Mouse (Mus musculus) ZHBTc4 (cell line): ENCODE measurements around the gene Tfcp2.
A peak's percentile ranks its signal among the peaks of the same experiment; 100 is the strongest.
"Not testable (repeated sequence)": the region's sequence is repeated elsewhere in the genome, so short reads cannot be mapped to it uniquely, and the experiment has no call there.

Experiments
- DNase-seq: peaks from one replicate; pipeline ENCODE4 v3.0.0-alpha.2; 2011; ENCODE audit warnings: low read depth, low spot score

Tfcp2 gene

GRCm38 (mm10) chr15:100556378-100556777 is 4.6 kb upstream of the Tfcp2 start:
- no peak for DNase-seq

DNA sequence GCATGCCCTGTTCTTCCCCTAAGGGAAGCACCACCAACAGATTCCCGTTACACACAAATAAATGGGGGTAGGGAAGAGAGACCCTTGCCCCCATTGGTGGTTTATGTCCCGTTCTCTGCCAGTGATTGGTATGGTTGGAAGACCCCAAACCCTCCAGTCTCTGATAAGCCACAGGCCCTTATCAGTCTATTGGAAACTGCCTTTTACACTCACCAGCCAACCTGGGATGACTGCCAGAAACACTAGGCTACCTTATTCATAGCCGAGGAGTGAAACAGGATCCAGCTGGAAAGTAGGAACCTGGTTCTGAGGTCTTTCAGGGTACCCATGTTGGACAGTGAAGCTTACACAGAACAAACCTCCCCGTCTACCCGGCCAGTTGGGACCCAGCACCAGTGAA is 4.2 kb upstream of the Tfcp2 start:
- DNase-seq: no peak

- DNase-seq: no peak
These were observed 1.5 kb downstream of the Tfcp2 start for GRCm38 (mm10) chr15:100550280-100550679.

GRCm38 (mm10) chr15:100543651-100544030 is 8.2 kb downstream of the Tfcp2 start:
- not testable (repeated sequence) for DNase-seq

- DNase-seq: not testable (repeated sequence)
These were observed 8.7 kb downstream of the Tfcp2 start for GRCm38 (mm10) chr15:100542876-100543650.

- DNase-seq: peak; percentile 44
These were observed 10.4 kb downstream of the Tfcp2 start for GRCm38 (mm10) chr15:100541426-100541825.

GRCm38 (mm10) chr15:100541001-100541400 is 10.8 kb downstream of the Tfcp2 start:
- peak; percentile 82 for DNase-seq

GRCm38 (mm10) chr15:100539411-100539810 is 12.4 kb downstream of the Tfcp2 start:
- no peak for DNase-seq

DNA sequence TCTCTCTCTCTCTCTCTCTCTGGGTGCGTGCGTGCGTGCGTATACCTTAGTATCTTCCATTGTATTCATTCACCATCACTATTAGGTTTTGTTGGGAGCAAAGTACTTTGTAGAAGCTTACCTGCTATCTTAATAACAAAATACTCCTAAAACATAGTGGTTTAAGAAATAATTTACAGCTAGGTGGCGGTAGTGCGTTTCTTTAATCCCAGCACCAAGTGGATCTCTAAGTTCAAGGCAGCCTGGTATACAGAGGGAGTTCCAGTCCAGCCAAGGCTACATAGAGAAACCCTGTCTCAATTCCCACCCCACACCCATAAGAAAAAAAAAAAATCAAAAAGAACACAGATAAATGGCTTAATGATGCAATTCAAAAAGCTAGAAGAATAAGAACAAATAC is 13.9 kb downstream of the Tfcp2 start:
- peak; percentile 74 for DNase-seq

DNA sequence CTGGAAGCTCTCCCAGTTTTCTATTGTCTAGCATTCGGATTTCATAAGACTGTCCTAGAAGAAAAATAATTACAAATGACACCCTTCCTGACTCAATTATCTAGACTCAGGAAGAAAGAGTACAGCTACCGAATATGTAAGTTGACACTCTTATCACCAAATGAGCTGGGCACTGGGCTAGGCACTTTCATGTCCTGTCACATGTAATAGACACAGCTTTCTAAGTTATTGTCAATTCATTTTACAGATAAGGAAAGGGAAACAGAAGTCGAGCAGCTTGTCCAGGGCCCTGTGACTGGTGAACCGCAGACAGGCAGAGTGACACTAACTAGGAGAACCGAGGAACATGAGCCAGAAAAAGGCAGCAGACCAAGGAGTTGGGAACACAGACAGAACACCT is 23.9 kb downstream of the Tfcp2 start:
- DNase-seq: no peak

DNA sequence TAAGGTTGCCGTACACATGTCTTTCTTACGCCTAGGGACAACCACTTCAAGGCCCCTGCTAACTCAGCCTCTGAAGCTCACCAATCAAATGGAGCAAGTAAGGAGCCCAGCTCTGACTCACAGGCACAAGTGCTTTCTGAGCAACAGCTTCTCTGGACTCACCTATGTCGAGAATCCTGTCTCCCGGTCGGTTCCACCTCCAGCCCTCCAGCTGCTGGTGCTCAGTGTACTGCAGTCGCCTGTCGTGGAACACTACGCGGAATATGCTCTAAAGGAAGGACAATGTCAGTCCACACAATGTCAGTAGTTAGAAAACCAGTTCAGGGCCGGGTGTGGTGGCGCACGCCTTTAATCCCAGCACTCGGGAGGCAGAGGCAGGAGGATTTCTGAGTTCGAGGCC is 26.4 kb downstream of the Tfcp2 start:
- peak; percentile 39 for DNase-seq

DNA sequence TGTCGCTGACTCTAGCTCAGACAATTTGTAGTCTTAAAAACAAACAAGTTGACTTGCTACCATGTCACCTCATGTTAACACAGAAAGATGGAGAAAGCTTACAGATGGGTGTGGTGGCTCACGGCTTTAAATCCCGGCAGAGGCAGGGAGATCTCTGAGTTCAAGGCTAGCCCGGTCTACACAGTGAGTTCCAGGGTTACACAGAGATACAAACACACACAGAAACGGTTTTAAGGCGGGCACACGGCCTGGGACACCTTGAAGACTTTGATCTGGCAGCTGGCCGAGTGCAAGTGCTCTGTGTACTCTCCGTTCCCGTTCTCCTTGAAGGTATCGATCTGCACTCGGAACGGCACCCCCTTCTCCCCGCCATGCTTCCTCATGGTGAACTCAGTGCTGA is 31.5 kb downstream of the Tfcp2 start:
- no peak for DNase-seq

DNA sequence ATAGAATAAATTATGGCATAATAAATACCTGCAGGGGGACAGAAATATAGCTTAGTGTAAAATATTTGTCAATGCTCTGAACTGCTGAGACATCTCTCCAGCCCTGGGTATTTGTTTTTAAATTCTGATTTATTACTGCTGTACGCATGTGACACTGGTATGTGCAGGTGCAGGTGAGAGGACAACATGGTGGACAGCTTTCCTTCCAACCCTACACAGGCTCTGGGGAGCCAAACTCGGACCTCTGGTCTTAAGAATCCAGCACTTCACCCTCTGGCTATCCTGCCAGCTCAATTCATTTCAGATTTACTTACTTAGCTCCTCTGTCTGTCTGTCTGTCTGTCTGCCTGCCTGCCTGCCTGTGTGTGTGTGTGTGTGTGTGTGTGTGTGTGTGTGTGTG is 36.7 kb downstream of the Tfcp2 start:
- no peak for DNase-seq

DNA sequence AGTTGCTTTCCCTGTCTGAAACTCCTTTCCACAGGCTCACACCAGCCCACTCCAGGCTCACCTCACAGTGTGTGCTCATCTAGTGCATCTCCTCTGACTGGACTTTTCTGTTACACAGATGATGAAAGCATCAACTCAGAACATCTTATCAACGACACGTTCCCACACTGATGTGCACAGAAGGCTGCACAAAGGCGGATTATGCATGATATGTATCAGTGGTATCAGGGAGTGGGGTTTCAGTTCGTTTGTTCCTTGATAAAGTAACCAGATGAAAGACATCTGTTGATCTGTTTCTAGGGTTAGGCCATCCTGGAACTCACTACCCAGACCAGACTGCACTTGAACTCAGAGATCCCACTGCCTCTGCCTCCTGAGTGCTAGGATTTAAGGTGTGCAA is 38.4 kb downstream of the Tfcp2 start:
- DNase-seq: no peak

DNA sequence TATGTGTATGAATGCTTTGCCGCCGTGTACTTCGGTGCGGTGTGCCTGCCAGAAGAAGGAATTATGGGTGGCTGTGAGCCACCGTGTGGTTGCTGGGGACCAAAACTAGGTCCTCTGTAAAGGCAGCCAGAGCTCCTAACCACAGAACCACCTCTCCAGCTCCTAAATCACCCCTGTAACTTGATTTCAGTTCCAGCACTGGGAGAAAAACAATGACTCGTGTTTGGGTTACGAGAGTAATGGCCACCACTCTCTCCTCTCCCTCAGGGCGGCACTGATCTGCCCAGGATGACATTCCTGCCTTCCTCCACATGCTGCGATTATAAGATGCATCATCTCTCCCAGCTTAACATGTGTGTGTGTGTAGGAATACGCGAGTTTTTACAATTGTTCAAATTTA is 41.7 kb downstream of the Tfcp2 start:
- DNase-seq: no peak

DNA sequence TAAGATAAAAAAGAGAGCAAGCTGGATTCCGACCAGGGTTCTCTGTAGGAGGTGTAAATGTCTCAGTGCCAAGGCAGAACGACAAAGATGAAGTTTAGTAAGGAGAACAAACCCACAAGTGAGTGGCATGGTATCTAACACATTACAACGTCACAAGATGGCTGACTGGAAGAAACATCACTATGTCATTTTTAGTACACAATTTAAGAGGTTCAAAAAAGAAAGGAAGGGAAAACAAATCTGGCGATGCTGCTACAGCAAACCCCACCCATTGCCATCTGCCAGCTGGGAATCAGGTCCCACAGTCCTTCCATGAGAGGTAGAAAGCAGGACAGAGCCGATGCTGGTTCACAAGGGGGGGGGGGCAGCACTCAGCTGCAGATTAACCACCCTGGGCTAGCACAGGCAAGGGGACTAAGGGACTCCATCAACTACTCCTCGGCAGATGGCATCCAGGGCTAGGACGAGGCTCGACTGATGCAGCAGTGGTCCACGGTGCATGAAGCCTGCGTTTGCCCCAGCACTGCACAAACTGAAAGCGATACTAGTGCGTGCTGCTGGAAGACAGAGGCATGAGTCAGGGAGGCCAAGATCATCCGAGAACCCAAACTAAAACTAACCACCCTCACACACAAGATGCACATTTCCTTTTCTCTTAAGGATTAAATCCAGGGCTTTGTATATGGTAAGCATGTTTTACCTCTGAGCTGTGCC is 43.2 kb downstream of the Tfcp2 start:
- DNase-seq: no peak

DNA sequence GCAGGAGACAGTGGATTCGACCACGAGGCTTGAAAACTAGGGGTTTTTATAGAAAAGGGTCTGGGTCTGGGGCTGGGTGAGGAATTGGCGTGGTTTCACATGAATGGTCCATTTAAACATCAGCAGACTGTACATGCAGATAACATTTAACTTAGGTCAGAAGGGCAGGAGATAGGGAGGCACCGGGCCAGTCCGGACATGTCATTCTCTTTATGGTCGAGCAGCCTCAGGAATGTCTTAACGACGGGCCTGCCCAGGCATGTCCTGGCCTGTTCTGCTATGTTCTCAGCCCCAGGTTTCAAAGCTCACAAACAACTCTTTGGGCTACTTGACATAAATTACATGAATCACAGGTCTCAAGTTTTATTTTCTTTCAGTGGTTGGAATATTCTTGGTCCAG is 52.3 kb downstream of the Tfcp2 start:
- not testable (repeated sequence) for DNase-seq

DNA sequence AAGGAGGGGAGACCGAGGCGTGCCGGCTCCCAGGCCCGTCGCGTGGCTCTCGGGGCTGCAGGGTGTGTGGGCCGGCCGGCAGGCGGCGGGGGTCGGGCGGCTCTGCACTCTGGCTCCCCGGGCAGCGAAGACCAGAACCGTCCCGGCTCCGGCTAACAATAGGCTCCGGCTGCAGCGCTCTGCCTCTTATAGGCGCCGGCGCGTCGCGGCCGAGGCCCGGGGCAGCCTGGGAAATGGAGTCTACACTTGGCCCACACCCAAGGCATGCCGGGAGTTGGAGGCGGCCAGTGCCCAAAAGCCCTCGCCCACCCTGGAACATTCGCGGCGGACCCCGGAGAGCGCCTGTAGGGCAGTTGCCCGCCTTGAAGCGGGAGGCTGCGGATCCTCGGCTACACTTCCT is 56.7 kb downstream of the Tfcp2 start, which contains the start of gene Csrnp2:
Gene Csrnp2 (minus strand): TSS at position 387 of the 400 bp plus-strand sequence.
- DNase-seq: peak; percentile 97

- DNase-seq: peak; percentile 71
These were observed 57.2 kb downstream of the Tfcp2 start for GRCm38 (mm10) chr15:100494647-100495046.

DNA sequence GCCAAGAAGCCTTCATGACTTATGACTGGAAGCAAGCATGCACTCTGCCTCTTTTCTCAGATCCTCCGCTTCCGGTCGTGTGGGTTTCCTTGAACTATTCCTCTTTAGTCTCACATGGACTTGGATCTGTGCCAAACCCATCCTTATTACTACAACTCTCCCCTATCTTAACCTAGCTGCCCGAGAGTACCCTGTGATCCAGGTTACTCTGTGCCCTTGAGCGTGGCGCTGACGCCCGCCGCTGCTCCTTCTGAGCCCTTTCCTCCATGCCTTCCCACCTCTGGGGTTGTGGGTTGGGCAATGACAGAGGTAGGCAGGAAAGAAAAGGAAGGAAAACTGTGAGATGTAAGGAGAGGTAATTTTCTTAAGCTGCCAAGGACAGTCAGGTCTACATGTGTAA is 59.8 kb downstream of the Tfcp2 start:
- DNase-seq: no peak

DNA sequence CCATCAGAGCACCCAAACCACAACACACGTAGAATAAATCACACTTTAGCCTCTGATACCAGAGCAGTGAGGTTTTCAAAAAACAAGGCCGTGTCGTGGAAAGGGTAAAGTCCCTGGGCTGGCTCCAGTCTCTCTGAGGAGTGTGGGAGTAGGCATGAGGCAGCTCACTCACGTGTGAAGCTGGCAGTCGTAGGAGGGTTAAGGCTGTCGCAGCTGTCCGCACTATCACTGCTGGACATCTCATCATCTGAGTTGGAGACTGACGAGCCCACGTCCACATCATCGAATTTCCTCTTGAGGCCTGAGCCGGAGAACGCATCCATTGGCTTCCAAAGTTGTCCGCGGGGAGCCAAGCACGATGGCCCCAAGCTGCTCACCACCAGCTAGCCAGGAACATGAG is 62.5 kb downstream of the Tfcp2 start:
- no peak for DNase-seq

- not testable (repeated sequence) for DNase-seq
These were observed 63.5 kb downstream of the Tfcp2 start for GRCm38 (mm10) chr15:100488297-100488696.

GRCm38 (mm10) chr15:100487050-100487449 is 64.8 kb downstream of the Tfcp2 start:
- no peak for DNase-seq
